In genomic region chr1:184809578-184810001, GRCm38 (mm10) we compare ENCODE assay signal across 28 mouse cellular contexts. TPM values are rescaled to one million over a fixed set of nuclear protein-coding genes. Genes with fewer than 3 reads are reported as not detected.
DNase-seq lines count a peak whose midpoint lies in the region; ATAC-seq and TF ChIP-seq lines count a peak whose summit lies in the region.
"Had no signal": no experiment of that assay in that cellular context is flagged by ENCODE, and none has a peak within 500 bp of the region (broad histone marks: within the 10 kb centered on the region; RNA-seq: fewer than 3 reads in every experiment).

No protein-coding gene starts in this region.

- H3K9me3 ChIP-seq in kidney, embryonic 14.5 days (ENCODE audit: control insufficient read depth, low read length) = no peaks in the 10 kb centered on the region
- H3K9me3 ChIP-seq in midbrain, embryonic 11.5 days (ENCODE audit: control insufficient read depth, low read length) = no peaks in the 10 kb centered on the region
- H3K9me3 ChIP-seq in midbrain, embryonic 10.5 days (replicated peaks) = no peaks in the 10 kb centered on the region
- no peaks in the 10 kb centered on the region for H3K9me3 ChIP-seq in liver, embryonic 16.5 days (replicated peaks; ENCODE audit: control insufficient read depth, low read length)
- H3K9me3 ChIP-seq: forebrain, embryonic 13.5 days; hindbrain, embryonic 12.5 days; limb, embryonic 12.5 days had no signal

- intact Hi-C loops in left cerebral cortex, adult 2 months (cut with DNase I) = no loop called here

- H3K9ac ChIP-seq in kidney, embryonic 14.5 days (ENCODE audit: low read depth, low read length) = no peak overlapping the region
- no peak overlapping the region for H3K9ac ChIP-seq in midbrain, embryonic 11.5 days (ENCODE audit: low read length)
- no peak overlapping the region for H3K9ac ChIP-seq in liver, embryonic 16.5 days (ENCODE audit: low read depth, low read length)
- H3K9ac ChIP-seq: forebrain, embryonic 13.5 days; hindbrain, embryonic 12.5 days; limb, embryonic 12.5 days; lung, embryonic 14.5 days had no signal

- H3K4me2 ChIP-seq in kidney, embryonic 14.5 days (replicated peaks; ENCODE audit: low read depth, low read length) = no peak overlapping the region
- H3K4me2 ChIP-seq in midbrain, embryonic 11.5 days = no peak overlapping the region
- peak overlapping the region; percentile 42 for H3K4me2 ChIP-seq in liver, embryonic 16.5 days (ENCODE audit: low read depth, low read length)
- H3K4me2 ChIP-seq: lung, embryonic 14.5 days had no signal

- H3K27me3 ChIP-seq in kidney, embryonic 14.5 days (ENCODE audit: control insufficient read depth, insufficient read depth, low read length) = peaks cover 15% of the 10 kb centered on the region; the same call in 1 of the 2 replicates
- peaks cover 5% of the 10 kb centered on the region for H3K27me3 ChIP-seq in midbrain, embryonic 11.5 days (ENCODE audit: control insufficient read depth, insufficient read depth, low read length)
- H3K27me3 ChIP-seq in midbrain, embryonic 10.5 days (ENCODE audit: low read depth, poor library complexity, severe bottlenecking) = peaks cover 52% of the 10 kb centered on the region
- peaks cover 6% of the 10 kb centered on the region; the same call in 1 of the 2 replicates for H3K27me3 ChIP-seq in liver, embryonic 16.5 days (ENCODE audit: control insufficient read depth, insufficient read depth, low read depth, low read length)
- H3K27me3 ChIP-seq: Patski had no signal

- TF ChIP-seq CTCF in left cerebral cortex, adult 2 months (IDR thresholded peaks at IDR 0.05) = no peak

- H3K36me3 ChIP-seq in kidney, embryonic 14.5 days (ENCODE audit: control insufficient read depth, insufficient read depth, low read length) = no peaks in the 10 kb centered on the region; the same call in 1 of the 2 replicates
- no peaks in the 10 kb centered on the region for H3K36me3 ChIP-seq in midbrain, embryonic 11.5 days (ENCODE audit: control insufficient read depth, insufficient read depth, low read length)
- 0 out of 2 replicates have a peak, but pooled peaks cover 3% of the 10 kb centered on the region for H3K36me3 ChIP-seq in midbrain, embryonic 10.5 days
- H3K36me3 ChIP-seq in liver, embryonic 16.5 days (ENCODE audit: control insufficient read depth, insufficient read depth) = peaks cover 2% of the 10 kb centered on the region; the same call in 1 of the 2 replicates
- H3K36me3 ChIP-seq: hindbrain, embryonic 12.5 days had no signal

- H3K27ac ChIP-seq in kidney, embryonic 14.5 days (ENCODE audit: low read depth, low read length) = no peak overlapping the region
- H3K27ac ChIP-seq in midbrain, embryonic 11.5 days (ENCODE audit: low read depth, low read length) = no peak overlapping the region
- H3K27ac ChIP-seq in midbrain, embryonic 10.5 days (replicated peaks) = no peak overlapping the region
- H3K27ac ChIP-seq in liver, embryonic 16.5 days (ENCODE audit: low read length) = no peak overlapping the region; the same call in 1 of the 2 replicates
- H3K27ac ChIP-seq in left cerebral cortex, adult 2 months = no peak overlapping the region
- H3K27ac ChIP-seq: forebrain, embryonic 13.5 days; hindbrain, embryonic 12.5 days; hindbrain, postnatal 0 days; kidney, postnatal 0 days; limb, embryonic 12.5 days had no signal

- no peak for DNase-seq in kidney, adult 18-20 months
- DNase-seq in midbrain, embryonic 11.5 days (ENCODE audit: low spot score, missing footprints) = peak; percentile 53
- DNase-seq in midbrain, embryonic 10.5 days (ENCODE audit: low spot score) = no peak
- no peak for DNase-seq in ovary, adult 18-20 months (ENCODE audit: low spot score)
- DNase-seq in left cerebral cortex, adult 2 months (ENCODE audit: extremely low spot score in 1 of 2, low spot score in 2 of 2) = no peak
- DNase-seq: adrenal gland, postnatal 10 days; cerebellum, adult 11 months; cerebellum, adult 9-10 months; cerebellum, postnatal 36 days; gastrocnemius, postnatal 25 days; heart, adult 18-20 months; heart, postnatal 36 days; lung, embryonic 14.5 days; lung, postnatal 14 days; thymus, postnatal 4 days had no signal

- H3K4me3 ChIP-seq in kidney, embryonic 14.5 days (ENCODE audit: low read length) = no peak overlapping the region
- H3K4me3 ChIP-seq in midbrain, embryonic 11.5 days (ENCODE audit: low read depth, low read length) = no peak overlapping the region
- no peak overlapping the region for H3K4me3 ChIP-seq in midbrain, embryonic 10.5 days
- H3K4me3 ChIP-seq in liver, embryonic 16.5 days (ENCODE audit: low read depth, low read length) = peak overlapping the region; percentile 56
- H3K4me3 ChIP-seq in left cerebral cortex, adult 2 months = no peak overlapping the region
- H3K4me3 ChIP-seq: forebrain, embryonic 13.5 days; hindbrain, embryonic 12.5 days had no signal

- H3K4me1 ChIP-seq in kidney, embryonic 14.5 days (ENCODE audit: control insufficient read depth, insufficient read depth, low read length) = peaks cover 14% of the 10 kb centered on the region
- H3K4me1 ChIP-seq in midbrain, embryonic 11.5 days (ENCODE audit: control insufficient read depth, insufficient read depth, low read length) = peaks cover 8% of the 10 kb centered on the region
- H3K4me1 ChIP-seq in midbrain, embryonic 10.5 days = peaks cover 13% of the 10 kb centered on the region
- peaks cover 11% of the 10 kb centered on the region for H3K4me1 ChIP-seq in liver, embryonic 16.5 days (ENCODE audit: control insufficient read depth, low read depth, low read length)

- ATAC-seq in kidney, embryonic 14.5 days (ENCODE audit: low FRiP score, low TSS enrichment) = 0 out of 2 replicates have a peak, but pooled peaks have one; percentile 1
- ATAC-seq in midbrain, embryonic 11.5 days (ENCODE audit: low FRiP score) = no peak
- ATAC-seq in liver, embryonic 16.5 days (ENCODE audit: low read depth) = peak; percentile 35; the same call in 1 of the 2 replicates
- ATAC-seq: forebrain, embryonic 13.5 days; hindbrain, postnatal 0 days; midbrain, embryonic 16.5 days; Patski had no signal

- WGBS in kidney, embryonic 14.5 days = 36% methylated on average over 6 of the region's 6 CpGs
- 82% methylated on average over 6 of the region's 6 CpGs for WGBS in midbrain, embryonic 11.5 days
- WGBS in midbrain, embryonic 10.5 days = 81% methylated on average over 6 of the region's 6 CpGs
- WGBS in liver, embryonic 16.5 days (ENCODE audit: insufficient replicate concordance) = 56% methylated on average over 6 of the region's 6 CpGs

RNA-seq across cellular contexts. Expression of gene Marc1, which starts 1.5 kb away (rescaled TPM):
- polyA plus RNA-seq in kidney, embryonic 14.5 days (2014; fragmentation: Nextera tagmentation; extraction: Ambion mirVana) = 0.28 and 0.41 TPM in 2 replicates
- not detected in 2 replicates for polyA plus RNA-seq in midbrain, embryonic 11.5 days (2014; fragmentation: Nextera tagmentation; extraction: Ambion mirVana)
- polyA plus RNA-seq in midbrain, embryonic 10.5 days (2016; fragmentation: Nextera tagmentation; extraction: Ambion mirVana) = 0.11 TPM in 1 of 2 replicates, not detected in the other
- polyA plus RNA-seq in liver, embryonic 16.5 days (2015; fragmentation: Nextera tagmentation; extraction: Ambion mirVana) = 42.6 and 42.9 TPM in 2 replicates
- under 1 TPM in 1 of 2 experiments, not detected in 1; 0.26 TPM for total RNA-seq in left cerebral cortex, adult 2 months (2021)
- total RNA-seq: heart, postnatal 36 days; layer of hippocampus, postnatal 10 days; left cerebral cortex, postnatal 25 days had no signal
- polyA plus RNA-seq: embryonic facial prominence, embryonic 11.5 days; hindbrain, embryonic 12.5 days; limb, embryonic 12.5 days; lung, embryonic 14.5 days; Patski; testis, adult 2 months had no signal

RNA-seq across cellular contexts. Expression of gene Marc2, which starts 36.7 kb away (rescaled TPM):
- 177 and 178 TPM in 2 replicates for polyA plus RNA-seq in kidney, embryonic 14.5 days (2014; fragmentation: Nextera tagmentation; extraction: Ambion mirVana)
- 107 and 110 TPM in 2 replicates for polyA plus RNA-seq in midbrain, embryonic 11.5 days (2014; fragmentation: Nextera tagmentation; extraction: Ambion mirVana)
- polyA plus RNA-seq in midbrain, embryonic 10.5 days (2016; fragmentation: Nextera tagmentation; extraction: Ambion mirVana) = 85.7 and 93.7 TPM in 2 replicates
- 222 and 226 TPM in 2 replicates for polyA plus RNA-seq in liver, embryonic 16.5 days (2015; fragmentation: Nextera tagmentation; extraction: Ambion mirVana)
- 100 to 1,000 TPM; 167 to 177 TPM for total RNA-seq in left cerebral cortex, adult 2 months (2021)

Comparison
In these comparisons a context has a peak if more than half of its experiments do, and no peak if none do; other contexts are left out.
1. RNA of gene Marc1, which starts 1.5 kb away (polyA plus RNA-seq): 42.6 to 42.9 TPM in liver, embryonic 16.5 days; 0.28 to 0.41 TPM in kidney, embryonic 14.5 days, 0.11 TPM in midbrain, embryonic 10.5 days and not detected in midbrain, embryonic 11.5 days; every median in the first group is over 10 times any median in the second.